Mouse (Mus musculus) myocyte (in vitro differentiated cells): ENCODE results near the gene Atp6v0d1.

ENCODE experiments used
- E2F4 ChIP-seq: IDR thresholded peaks from one replicate; pipeline ENCODE4 v1.6.1; 2011; ENCODE audit warnings: mild to moderate bottlenecking, control low read depth, moderate library complexity; ENCODE audit not compliant: insufficient read depth
- POLR2AphosphoS2 ChIP-seq: IDR thresholded peaks from one replicate; pipeline ENCODE4 v1.6.1; 2011; ENCODE audit warnings: low read depth, control low read depth; ENCODE audit not compliant: insufficient read length
- TCF12 ChIP-seq: IDR thresholded peaks from one replicate; pipeline ENCODE4 v1.6.1; 2011; ENCODE audit warnings: mild to moderate bottlenecking, control low read depth; ENCODE audit not compliant: poor library complexity, insufficient read depth, severe bottlenecking
- USF1 ChIP-seq: IDR thresholded peaks from one replicate; pipeline ENCODE4 v1.6.1; 2011; ENCODE audit warnings: low read depth, mild to moderate bottlenecking, control low read depth, moderate library complexity

GRCm38 (mm10) chr8:105609355-105609754 is 43.5 kb upstream of the Atp6v0d1 start:
- TF ChIP-seq TCF12 (no peak), POLR2AphosphoS2 (no peak), USF1 (no peak), E2F4 (no peak)
